Mouse (Mus musculus) ES-Bruce4 (cell line): ENCODE results near the gene Efna4. TPM values are rescaled to one million over a fixed set of nuclear protein-coding genes. Genes with fewer than 3 reads are reported as not detected.

ENCODE experiments used
- H3K27ac ChIP-seq: 2 replicates; pipeline ENCODE4 v1.5.1; 2012; ENCODE audit warnings: low read length, inconsistent platforms; ENCODE audit not compliant: insufficient read depth
- H3K27me3 ChIP-seq: 2 replicates; pipeline ENCODE4 v1.6.1; 2012; ENCODE audit warnings: mild to moderate bottlenecking, low read length, inconsistent platforms; ENCODE audit not compliant: control insufficient read depth, poor library complexity, insufficient read depth, severe bottlenecking
- H3K36me3 ChIP-seq: 2 replicates; pipeline ENCODE4 v1.6.1; 2012; ENCODE audit warnings: inconsistent platforms, mild to moderate bottlenecking, low read length, moderate library complexity; ENCODE audit not compliant: control insufficient read depth, poor library complexity, insufficient read depth, severe bottlenecking
- H3K4me1 ChIP-seq: one replicate; pipeline ENCODE4 v1.8.1; 2011; ENCODE audit warnings: low read length; ENCODE audit not compliant: control insufficient read depth, insufficient read depth
- H3K4me3 ChIP-seq: 2 replicates; pipeline ENCODE4 v1.5.1; 2011; ENCODE audit warnings: low read depth, mild to moderate bottlenecking, low read length
- H3K9ac ChIP-seq: 2 replicates; pipeline ENCODE4 v1.6.1; 2012; ENCODE audit warnings: low read depth, mild to moderate bottlenecking, inconsistent platforms; ENCODE audit not compliant: poor library complexity, severe bottlenecking
- H3K9me3 ChIP-seq: replicated peaks from 2 replicates; pipeline ENCODE4 v1.6.1; 2012; ENCODE audit warnings: mild to moderate bottlenecking, low read length, inconsistent platforms; ENCODE audit not compliant: control insufficient read depth, poor library complexity, insufficient read depth, severe bottlenecking
- CTCF ChIP-seq: IDR thresholded peaks from one replicate; pipeline ENCODE4 v1.8.1; 2011; ENCODE audit warnings: low read depth, low read length
- EP300 ChIP-seq: IDR thresholded peaks from 2 replicates; pipeline ENCODE4 v1.6.1; 2011; ENCODE audit warnings: low read depth, low read length; ENCODE audit not compliant: insufficient read depth
- POLR2A ChIP-seq: IDR thresholded peaks from one replicate; pipeline ENCODE4 v1.8.1; 2011; ENCODE audit warnings: low read length; ENCODE audit not compliant: insufficient read depth
- polyA plus RNA-seq: library from polyadenylated mRNA; stranded (reverse); fragments of >200 nt; gene quantifications from 2 replicates; pipeline ENCODE4 v1.2.4, GENCODE M21; 2011; ENCODE audit warnings: low read depth; ENCODE audit not compliant: missing spikeins, insufficient read depth, insufficient read length

Gene Efna4
- polyA plus RNA-seq, 1 experiment, result 14.6 TPM

GRCm38 (mm10) chr3:89330948-89331347, 6.9 kb downstream of the Efna4 start:
- Histone ChIP-seq H3K27me3 (no peaks in the 10 kb centered on the region), H3K4me3 (no peak overlapping the region), H3K4me1 (peaks cover 14% of the 10 kb centered on the region)

GRCm38 (mm10) chr3:89330346-89330745, 7.5 kb downstream of the Efna4 start:
- Histone ChIP-seq H3K36me3 (0 out of 2 replicates have a peak, but pooled peaks cover 6% of the 10 kb centered on the region), H3K9me3 (no peaks in the 10 kb centered on the region), H3K9ac (no peak overlapping the region), H3K27ac (no peak overlapping the region), H3K27me3 (no peaks in the 10 kb centered on the region), H3K4me1 (peaks cover 14% of the 10 kb centered on the region), H3K4me3 (no peak overlapping the region)
- TF ChIP-seq EP300 (no peak), POLR2A (no peak), CTCF (no peak)

More at GRCm38 (mm10) chr3:89330948-89331347, 6.9 kb downstream of the Efna4 start:
- TF ChIP-seq POLR2A (no peak), CTCF (no peak), EP300 (no peak)
- no peak overlapping the region for H3K27ac ChIP-seq
- H3K9ac ChIP-seq, result no peak overlapping the region; the same call in 1 of the 2 replicates
- H3K9me3 ChIP-seq, result no peaks in the 10 kb centered on the region
- 0 out of 2 replicates have a peak, but pooled peaks cover 6% of the 10 kb centered on the region for H3K36me3 ChIP-seq

GRCm38 (mm10) chr3:89328623-89329022, 9.2 kb downstream of the Efna4 start:
- no peak overlapping the region for H3K4me3 ChIP-seq
- H3K27ac ChIP-seq, result peak overlapping the region; percentile 44
- H3K36me3 ChIP-seq, result 0 out of 2 replicates have a peak, but pooled peaks cover under 1% of the 10 kb centered on the region
- no peaks in the 10 kb centered on the region for H3K27me3 ChIP-seq
- peak overlapping the region; percentile 44; the same call in 1 of the 2 replicates for H3K9ac ChIP-seq
- TF ChIP-seq CTCF (no peak), POLR2A (peak; percentile 21), EP300 (peak; percentile 75; the same call in 1 of the 2 replicates)
- peaks cover 14% of the 10 kb centered on the region for H3K4me1 ChIP-seq
- no peaks in the 10 kb centered on the region for H3K9me3 ChIP-seq

GRCm38 (mm10) chr3:89327371-89327870, 10.4 kb downstream of the Efna4 start:
- Histone ChIP-seq H3K27me3 (no peaks in the 10 kb centered on the region), H3K4me1 (peaks cover 11% of the 10 kb centered on the region)

DNA sequence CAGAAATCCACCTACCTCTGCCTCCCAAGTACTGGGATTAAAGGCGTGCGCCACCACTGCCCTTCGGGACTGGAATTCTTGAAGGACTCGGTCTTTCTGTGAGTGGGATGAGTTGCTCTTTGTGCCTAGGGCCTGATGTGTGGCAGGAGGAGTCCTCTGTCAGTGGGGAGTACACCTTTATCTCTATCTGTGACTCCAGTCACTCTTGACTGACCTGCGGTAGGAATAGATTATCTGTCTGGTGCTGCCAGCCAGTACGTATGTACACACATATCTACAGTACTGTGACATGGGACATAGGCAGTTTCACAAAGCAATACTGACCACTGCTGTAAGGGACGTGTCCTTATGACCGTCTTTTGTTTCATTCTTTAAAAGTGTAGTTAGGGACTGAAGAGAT, 11.9 kb downstream of the Efna4 start:
- Histone ChIP-seq H3K9me3 (no peaks in the 10 kb centered on the region), H3K4me3 (no peak overlapping the region), H3K9ac (no peak overlapping the region), H3K36me3 (no peaks in the 10 kb centered on the region), H3K27me3 (peaks cover 10% of the 10 kb centered on the region), H3K4me1 (peaks cover 11% of the 10 kb centered on the region), H3K27ac (no peak overlapping the region)
- no peak for TF ChIP-seq CTCF
- TF ChIP-seq EP300, result no peak
- no peak for TF ChIP-seq POLR2A

More at GRCm38 (mm10) chr3:89327371-89327870, 10.4 kb downstream of the Efna4 start:
- H3K27ac ChIP-seq, result peak overlapping the region; percentile 44
- H3K9ac ChIP-seq, result peak overlapping the region; percentile 44; the same call in 1 of the 2 replicates
- TF ChIP-seq EP300 (no peak), POLR2A (no peak), CTCF (no peak)
- no peaks in the 10 kb centered on the region for H3K9me3 ChIP-seq
- no peaks in the 10 kb centered on the region for H3K36me3 ChIP-seq
- H3K4me3 ChIP-seq, result no peak overlapping the region

- TF ChIP-seq POLR2A (no peak), EP300 (no peak), CTCF (no peak)
- H3K9ac ChIP-seq, result peak within 1 kb of the TSS; percentile 30
- no peak within 1 kb of the TSS for H3K27ac ChIP-seq
- no peaks in the 10 kb centered on the region for H3K9me3 ChIP-seq
- H3K36me3 ChIP-seq, result no peaks in the 10 kb centered on the region
- peak within 1 kb of the TSS; percentile 62 for H3K4me3 ChIP-seq
- peaks cover 17% of the 10 kb centered on the region for H3K27me3 ChIP-seq
- peaks cover 3% of the 10 kb centered on the region for H3K4me1 ChIP-seq
These were observed 15.2 kb downstream of the Efna4 start, which contains the start of gene Efna3 for GRCm38 (mm10) chr3:89322514-89323165. TSS of gene Efna3 (minus strand) at chr3:89322965.
